9 mouse cellular contexts compared by ENCODE assay signal in the genomic region with DNA sequence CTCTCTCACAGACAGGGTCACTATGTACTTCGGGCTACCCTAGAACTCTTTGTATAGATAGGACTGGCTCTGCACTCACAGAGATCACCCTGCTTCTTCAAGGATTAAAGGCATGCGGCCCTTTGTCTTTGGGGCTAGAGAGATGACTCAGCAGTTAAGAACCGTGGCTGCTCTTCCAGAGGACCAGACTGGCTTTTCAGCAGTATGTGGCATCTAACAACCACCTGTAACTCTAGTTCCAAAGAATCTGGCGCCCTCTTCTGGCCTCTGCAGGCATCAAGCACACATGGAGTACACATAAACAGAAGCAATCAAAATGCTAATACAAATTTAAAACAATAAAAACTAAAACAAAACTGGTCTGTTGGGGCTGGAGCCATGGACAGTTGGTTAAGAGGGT. TPM values are rescaled to one million over a fixed set of nuclear protein-coding genes. Genes with fewer than 3 reads are reported as not detected.
DNase-seq lines count a peak whose midpoint lies in the region; ATAC-seq lines count a peak whose summit lies in the region.
"Had no signal": no experiment of that assay in that cellular context is flagged by ENCODE, and none has a peak within 500 bp of the region (broad histone marks: within the 10 kb centered on the region; RNA-seq: fewer than 3 reads in every experiment).

No protein-coding gene starts in this region.

- peaks cover 11% of the 10 kb centered on the region for H3K4me1 ChIP-seq in limb, embryonic 11.5 days (ENCODE audit: control insufficient read depth, insufficient read depth, low read length)
- peaks cover 28% of the 10 kb centered on the region for H3K4me1 ChIP-seq in limb, embryonic 10.5 days
- H3K4me1 ChIP-seq in kidney, embryonic 15.5 days: peaks cover 25% of the 10 kb centered on the region
- H3K4me1 ChIP-seq in megakaryocyte, embryonic 14.5 days: peaks cover 26% of the 10 kb centered on the region

- peaks cover 52% of the 10 kb centered on the region for H3K27me3 ChIP-seq in limb, embryonic 11.5 days (ENCODE audit: control insufficient read depth, insufficient read depth, low read length)
- H3K27me3 ChIP-seq in limb, embryonic 10.5 days (ENCODE audit: low read depth, poor library complexity, severe bottlenecking): peaks cover 100% of the 10 kb centered on the region
- H3K27me3 ChIP-seq in kidney, embryonic 15.5 days: peaks cover 77% of the 10 kb centered on the region
- peaks cover 39% of the 10 kb centered on the region for H3K27me3 ChIP-seq in megakaryocyte, embryonic 14.5 days (replicated peaks)

- H3K27ac ChIP-seq in limb, embryonic 11.5 days (replicated peaks; ENCODE audit: low read depth, low read length): no peak overlapping the region
- no peak overlapping the region for H3K27ac ChIP-seq in limb, embryonic 10.5 days
- no peak overlapping the region for H3K27ac ChIP-seq in kidney, embryonic 15.5 days

- 38% methylated on average over 4 of the region's 4 CpGs for WGBS in limb, embryonic 11.5 days
- 38% methylated on average over 4 of the region's 4 CpGs for WGBS in limb, embryonic 10.5 days
- WGBS in kidney, embryonic 15.5 days: 24% methylated on average over 4 of the region's 4 CpGs

- no peak overlapping the region for H3K9ac ChIP-seq in limb, embryonic 11.5 days (ENCODE audit: low read length)
- H3K9ac ChIP-seq in kidney, embryonic 15.5 days: no peak overlapping the region

- H3K36me3 ChIP-seq in limb, embryonic 11.5 days (ENCODE audit: control insufficient read depth, insufficient read depth, low read length): no peaks in the 10 kb centered on the region
- H3K36me3 ChIP-seq in limb, embryonic 10.5 days: 0 out of 2 replicates have a peak, but pooled peaks cover 5% of the 10 kb centered on the region
- no peaks in the 10 kb centered on the region for H3K36me3 ChIP-seq in kidney, embryonic 15.5 days
- peaks cover 8% of the 10 kb centered on the region for H3K36me3 ChIP-seq in megakaryocyte, embryonic 14.5 days (replicated peaks; ENCODE audit: low read length)

- ATAC-seq in limb, embryonic 11.5 days (ENCODE audit: insufficient number of reproducible peaks, low FRiP score, low TSS enrichment, low read depth): no peak
- no peak for ATAC-seq in kidney, embryonic 15.5 days (replicated peaks; ENCODE audit: low FRiP score)

- DNase-seq in adrenal gland, postnatal 14 days: peak; percentile 43
- no peak for DNase-seq in adrenal gland, postnatal 36 days
- peak; percentile 47 for DNase-seq in limb, embryonic 11.5 days (ENCODE audit: low spot score)
- DNase-seq in limb, embryonic 10.5 days (ENCODE audit: low spot score): no peak
- DNase-seq in left cerebral cortex, adult 18-20 months (ENCODE audit: low spot score in 2 of 2): no peak
- no peak for DNase-seq in right cerebral cortex, postnatal 4 days

- H3K4me2 ChIP-seq in limb, embryonic 11.5 days (ENCODE audit: low read depth, severe bottlenecking): no peak overlapping the region
- H3K4me2 ChIP-seq in kidney, embryonic 15.5 days: peak overlapping the region; percentile 87

- no peak overlapping the region for H3K4me3 ChIP-seq in limb, embryonic 11.5 days (ENCODE audit: low read depth, low read length)
- no peak overlapping the region for H3K4me3 ChIP-seq in limb, embryonic 10.5 days
- peak overlapping the region; percentile 49 for H3K4me3 ChIP-seq in kidney, embryonic 15.5 days (replicated peaks)
- peak overlapping the region; percentile 57 for H3K4me3 ChIP-seq in megakaryocyte, embryonic 14.5 days (replicated peaks)

- no peaks in the 10 kb centered on the region for H3K9me3 ChIP-seq in limb, embryonic 11.5 days (ENCODE audit: control insufficient read depth, low read length)
- no peaks in the 10 kb centered on the region for H3K9me3 ChIP-seq in limb, embryonic 10.5 days (replicated peaks)
- no peaks in the 10 kb centered on the region; the same call in 1 of the 2 replicates for H3K9me3 ChIP-seq in kidney, embryonic 15.5 days (replicated peaks)
- no peaks in the 10 kb centered on the region for H3K9me3 ChIP-seq in megakaryocyte, embryonic 14.5 days

RNA-seq across cellular contexts. Expression of a gene that starts 5.6 kb away (rescaled TPM):
- total RNA-seq in adrenal gland, postnatal 14 days (2021): 8.3 and 11.0 TPM in 2 replicates
- 10 to 100 TPM in 1 of 2 experiments, 1 to 10 TPM in 1; 9.5 to 10.3 TPM for total RNA-seq in adrenal gland, postnatal 36 days (2021)
- 8.2 and 8.6 TPM in 2 replicates for polyA plus RNA-seq in limb, embryonic 11.5 days (2014; fragmentation: Nextera tagmentation; extraction: Ambion mirVana)
- 6.4 and 8.2 TPM in 2 replicates for polyA plus RNA-seq in limb, embryonic 10.5 days (2016; fragmentation: Nextera tagmentation; extraction: Ambion mirVana)
- polyA plus RNA-seq in kidney, embryonic 15.5 days (2015; fragmentation: Nextera tagmentation; extraction: Ambion mirVana): 8.3 and 8.6 TPM in 2 replicates
- 3.5 and 13.5 TPM in 2 replicates for polyA plus RNA-seq in megakaryocyte, embryonic 14.5 days (2012; ENCODE audit: insufficient read depth, low replicate concordance)
- 1 to 10 TPM; 3.2 to 3.7 TPM for total RNA-seq in left cerebral cortex, adult 18-20 months (2021)

RNA-seq across cellular contexts. Expression of a gene that starts 12.2 kb away (rescaled TPM):
- 0.56 and 5.1 TPM in 2 replicates for total RNA-seq in adrenal gland, postnatal 14 days (2021)
- under 1 TPM in 1 of 2 experiments, not detected in 1; 0.20 TPM for total RNA-seq in adrenal gland, postnatal 36 days (2021)
- polyA plus RNA-seq in limb, embryonic 11.5 days (2014; fragmentation: Nextera tagmentation; extraction: Ambion mirVana): 9.1 and 11.0 TPM in 2 replicates
- 14.0 and 18.7 TPM in 2 replicates for polyA plus RNA-seq in limb, embryonic 10.5 days (2016; fragmentation: Nextera tagmentation; extraction: Ambion mirVana)
- polyA plus RNA-seq in kidney, embryonic 15.5 days (2015; fragmentation: Nextera tagmentation; extraction: Ambion mirVana): 3.4 and 7.2 TPM in 2 replicates
- 7.9 and 11.9 TPM in 2 replicates for polyA plus RNA-seq in megakaryocyte, embryonic 14.5 days (2012; ENCODE audit: insufficient read depth, low replicate concordance)
- under 1 TPM in 1 of 2 experiments, not detected in 1; 0.28 TPM for total RNA-seq in left cerebral cortex, adult 18-20 months (2021)

RNA-seq across cellular contexts. Expression of a gene that starts 20.2 kb away (rescaled TPM):
- 55.4 and 84.8 TPM in 2 replicates for total RNA-seq in adrenal gland, postnatal 14 days (2021)
- total RNA-seq in adrenal gland, postnatal 36 days (2021): 10 to 100 TPM; 41.9 to 53.8 TPM
- 42.1 and 43.3 TPM in 2 replicates for polyA plus RNA-seq in limb, embryonic 11.5 days (2014; fragmentation: Nextera tagmentation; extraction: Ambion mirVana)
- polyA plus RNA-seq in limb, embryonic 10.5 days (2016; fragmentation: Nextera tagmentation; extraction: Ambion mirVana): 44.5 and 54.2 TPM in 2 replicates
- polyA plus RNA-seq in kidney, embryonic 15.5 days (2015; fragmentation: Nextera tagmentation; extraction: Ambion mirVana): 49.8 and 51.2 TPM in 2 replicates
- 13.9 and 24.1 TPM in 2 replicates for polyA plus RNA-seq in megakaryocyte, embryonic 14.5 days (2012; ENCODE audit: insufficient read depth, low replicate concordance)
- 10 to 100 TPM; 34.8 to 39.1 TPM for total RNA-seq in left cerebral cortex, adult 18-20 months (2021)

RNA-seq across cellular contexts. Expression of a gene that starts 23.2 kb away (rescaled TPM):
- total RNA-seq in adrenal gland, postnatal 14 days (2021): 1.2 and 3.1 TPM in 2 replicates
- 1 to 10 TPM; 1.0 to 1.3 TPM for total RNA-seq in adrenal gland, postnatal 36 days (2021)
- 0.17 and 0.71 TPM in 2 replicates for polyA plus RNA-seq in limb, embryonic 11.5 days (2014; fragmentation: Nextera tagmentation; extraction: Ambion mirVana)
- polyA plus RNA-seq in limb, embryonic 10.5 days (2016; fragmentation: Nextera tagmentation; extraction: Ambion mirVana): 0.09 and 0.16 TPM in 2 replicates
- 0.40 and 0.48 TPM in 2 replicates for polyA plus RNA-seq in kidney, embryonic 15.5 days (2015; fragmentation: Nextera tagmentation; extraction: Ambion mirVana)
- 0.20 TPM in 1 of 2 replicates, not detected in the other for polyA plus RNA-seq in megakaryocyte, embryonic 14.5 days (2012; ENCODE audit: insufficient read depth, low replicate concordance)
- 10 to 100 TPM; 75.6 to 83.6 TPM for total RNA-seq in left cerebral cortex, adult 18-20 months (2021)
- polyA plus RNA-seq: C2C12 had no signal

RNA-seq across cellular contexts. Expression of a gene that starts 32.8 kb away (rescaled TPM):
- total RNA-seq in adrenal gland, postnatal 14 days (2021): not detected in 2 replicates
- not detected for total RNA-seq in adrenal gland, postnatal 36 days (2021)
- polyA plus RNA-seq in limb, embryonic 11.5 days (2014; fragmentation: Nextera tagmentation; extraction: Ambion mirVana): 0.16 TPM in 1 of 2 replicates, not detected in the other
- polyA plus RNA-seq in limb, embryonic 10.5 days (2016; fragmentation: Nextera tagmentation; extraction: Ambion mirVana): 0.44 and 0.58 TPM in 2 replicates
- polyA plus RNA-seq in kidney, embryonic 15.5 days (2015; fragmentation: Nextera tagmentation; extraction: Ambion mirVana): 0.45 and 0.49 TPM in 2 replicates
- polyA plus RNA-seq in megakaryocyte, embryonic 14.5 days (2012; ENCODE audit: insufficient read depth, low replicate concordance): not detected in 2 replicates
- total RNA-seq in left cerebral cortex, adult 18-20 months (2021): 1 to 10 TPM in 1 of 2 experiments, under 1 TPM in 1; 0.91 to 1.3 TPM

Comparison
In these comparisons a context has a peak if more than half of its experiments do, and no peak if none do; other contexts are left out.
1. DNase-seq: peak in adrenal gland, postnatal 14 days (single experiment) and limb, embryonic 11.5 days (single experiment); none in adrenal gland, postnatal 36 days (0 of 2), limb, embryonic 10.5 days (single experiment), left cerebral cortex, adult 18-20 months (0 of 2) and right cerebral cortex, postnatal 4 days (single experiment).
2. H3K4me3 ChIP-seq: peak in kidney, embryonic 15.5 days (single experiment) and megakaryocyte, embryonic 14.5 days (single experiment); none in limb, embryonic 11.5 days (single experiment) and limb, embryonic 10.5 days (single experiment).